Mouse (Mus musculus) intestine, postnatal 0 days (tissue): ENCODE results near the gene Gpr21. TPM values are rescaled to one million over a fixed set of nuclear protein-coding genes. Genes with fewer than 3 reads are reported as not detected.
A peak's percentile ranks its signal among the peaks of the same experiment; 100 is the strongest.
"Not testable (repeated sequence)": the region's sequence is repeated elsewhere in the genome, so short reads cannot be mapped to it uniquely, and the experiment has no call there.

Experiments
- ATAC-seq: fragments of 200-750 bp; cut with Nextera tagmentation; 2 replicates; pipeline ENCODE4 v1.8.0; 2017; ENCODE audit warnings: mild to moderate bottlenecking, moderate TSS enrichment, moderate library complexity
- H3K27ac ChIP-seq: fragments of 300-500 bp; sonication (generic); 2 replicates; pipeline ENCODE4 v1.5.1; 2014; ENCODE audit warnings: mild to moderate bottlenecking, low read depth, low read length, moderate library complexity
- H3K27me3 ChIP-seq: fragments of 300-500 bp; sonication (generic); replicated peaks from 2 replicates; pipeline ENCODE4 v1.6.1; 2014; ENCODE audit warnings: low read length, mixed read lengths; ENCODE audit not compliant: control insufficient read depth, insufficient read depth
- H3K36me3 ChIP-seq: fragments of 300-500 bp; sonication (generic); 2 replicates; pipeline ENCODE4 v1.6.1; 2014; ENCODE audit warnings: mild to moderate bottlenecking, moderate library complexity; ENCODE audit not compliant: control insufficient read depth, insufficient read depth
- H3K4me1 ChIP-seq: fragments of 300-500 bp; sonication (generic); replicated peaks from 2 replicates; pipeline ENCODE4 v1.6.1; 2014; ENCODE audit warnings: antibody characterized with exemption, low read length, mixed read lengths; ENCODE audit not compliant: control insufficient read depth, insufficient read depth
- H3K4me2 ChIP-seq: fragments of 300-500 bp; sonication (generic); replicated peaks from 2 replicates; pipeline ENCODE4 v1.6.1; 2014; ENCODE audit warnings: low read depth, mild to moderate bottlenecking, moderate library complexity
- H3K4me3 ChIP-seq: fragments of 300-500 bp; sonication (generic); 2 replicates; pipeline ENCODE4 v1.5.1; 2014; ENCODE audit warnings: low read depth, low read length
- H3K9ac ChIP-seq: fragments of 300-500 bp; sonication (generic); 2 replicates; pipeline ENCODE4 v1.6.1; 2014; ENCODE audit warnings: mild to moderate bottlenecking, low read depth, low read length
- H3K9me3 ChIP-seq: fragments of 300-500 bp; sonication (generic); 2 replicates; pipeline ENCODE4 v1.6.1; 2016; ENCODE audit warnings: mixed run types; ENCODE audit not compliant: control insufficient read depth
- CTCF ChIP-seq: sonication (generic); IDR thresholded peaks from 2 replicates; pipeline ENCODE4 v1.5.1; 2016; ENCODE audit warnings: low read depth, mild to moderate bottlenecking, control low read depth, antibody characterized with exemption, moderate library complexity
- WGBS: fragments of 180-500 bp; shearing (Covaris S2); extraction: QIAGEN DNeasy Blood & Tissue Kit; methylation state at CpG from one replicate; pipeline ENCODE4 v1.1.7; 2014; 5-methylcytosine and 5-hydroxymethylcytosine counted together
- polyA plus RNA-seq: library from polyadenylated mRNA; unstranded; fragments of >200 nt; fragmentation: Nextera tagmentation; extraction: Ambion mirVana; gene quantifications from 2 replicates; pipeline ENCODE4 v1.2.1, GENCODE M21; 2015

Gpr21 gene
- polyA plus RNA-seq, 1 experiment from 2014 or later, result 0.39 TPM

DNA sequence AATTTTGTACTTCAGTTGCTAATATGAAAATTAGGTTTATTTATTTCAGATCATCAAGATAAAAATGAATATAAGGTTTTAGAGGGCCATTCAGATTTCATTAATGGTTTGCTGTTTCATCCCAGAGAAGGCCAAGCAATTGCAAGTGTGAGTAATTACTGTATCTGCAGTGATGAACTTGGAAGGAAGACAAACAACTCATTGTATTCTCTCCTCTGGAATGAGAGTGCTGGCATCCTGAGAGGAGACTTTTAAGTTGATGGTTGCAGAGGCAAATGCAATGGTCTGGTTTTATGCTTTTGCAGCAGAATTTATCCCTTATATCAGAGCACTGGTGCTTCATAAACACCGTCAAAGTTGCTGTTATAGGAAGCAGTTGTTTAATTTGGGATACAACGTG, 27.2 kb upstream of the Gpr21 start:
- Histone ChIP-seq H3K9me3 (no peaks in the 10 kb centered on the region), H3K4me3 (no peak overlapping the region), H3K27ac (no peak overlapping the region), H3K4me2 (no peak overlapping the region), H3K27me3 (no peaks in the 10 kb centered on the region), H3K4me1 (no peaks in the 10 kb centered on the region), H3K36me3 (peaks cover 44% of the 10 kb centered on the region), H3K9ac (no peak overlapping the region)
- WGBS, result 80% methylated on average over 2 of the region's 2 CpGs
- no peak for ATAC-seq
- TF ChIP-seq CTCF, result no peak

DNA sequence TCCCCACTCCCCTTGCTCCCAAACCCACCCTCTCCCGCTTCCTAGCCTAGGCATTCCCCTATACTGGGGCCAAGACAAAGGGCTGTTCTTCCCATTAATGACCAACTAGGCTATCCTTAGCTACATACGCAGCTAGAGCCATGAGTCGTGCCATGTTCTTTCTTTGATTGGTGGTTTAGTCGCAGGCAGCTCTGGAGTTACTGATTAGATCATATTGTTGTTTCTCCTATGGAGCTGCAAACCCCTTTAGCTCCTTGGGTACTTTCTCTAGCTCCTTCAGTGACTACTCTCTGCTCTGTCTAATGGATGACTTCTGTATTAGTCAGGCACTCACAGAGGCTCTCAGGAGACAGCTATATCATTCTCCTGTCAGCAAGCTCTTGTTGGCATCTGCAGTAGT, 18.8 kb upstream of the Gpr21 start:
- Histone ChIP-seq H3K27ac (no peak overlapping the region), H3K4me3 (no peak overlapping the region), H3K4me2 (no peak overlapping the region), H3K9ac (no peak overlapping the region), H3K36me3 (peaks cover 28% of the 10 kb centered on the region), H3K9me3 (no peaks in the 10 kb centered on the region), H3K27me3 (no peaks in the 10 kb centered on the region), H3K4me1 (no peaks in the 10 kb centered on the region)
- TF ChIP-seq CTCF, result no peak
- no peak for ATAC-seq
- WGBS, result 93% methylated on average over 4 of the region's 4 CpGs

- not testable (repeated sequence) for H3K9me3 ChIP-seq, H3K36me3 ChIP-seq, H3K4me1 ChIP-seq, H3K4me3 ChIP-seq, H3K4me2 ChIP-seq, H3K27ac ChIP-seq, H3K27me3 ChIP-seq, ATAC-seq, H3K9ac ChIP-seq
- 82% methylated on average over 2 of the region's 2 CpGs for WGBS
These were observed 10.3 kb upstream of the Gpr21 start for GRCm38 (mm10) chr2:37505856-37506255.

DNA sequence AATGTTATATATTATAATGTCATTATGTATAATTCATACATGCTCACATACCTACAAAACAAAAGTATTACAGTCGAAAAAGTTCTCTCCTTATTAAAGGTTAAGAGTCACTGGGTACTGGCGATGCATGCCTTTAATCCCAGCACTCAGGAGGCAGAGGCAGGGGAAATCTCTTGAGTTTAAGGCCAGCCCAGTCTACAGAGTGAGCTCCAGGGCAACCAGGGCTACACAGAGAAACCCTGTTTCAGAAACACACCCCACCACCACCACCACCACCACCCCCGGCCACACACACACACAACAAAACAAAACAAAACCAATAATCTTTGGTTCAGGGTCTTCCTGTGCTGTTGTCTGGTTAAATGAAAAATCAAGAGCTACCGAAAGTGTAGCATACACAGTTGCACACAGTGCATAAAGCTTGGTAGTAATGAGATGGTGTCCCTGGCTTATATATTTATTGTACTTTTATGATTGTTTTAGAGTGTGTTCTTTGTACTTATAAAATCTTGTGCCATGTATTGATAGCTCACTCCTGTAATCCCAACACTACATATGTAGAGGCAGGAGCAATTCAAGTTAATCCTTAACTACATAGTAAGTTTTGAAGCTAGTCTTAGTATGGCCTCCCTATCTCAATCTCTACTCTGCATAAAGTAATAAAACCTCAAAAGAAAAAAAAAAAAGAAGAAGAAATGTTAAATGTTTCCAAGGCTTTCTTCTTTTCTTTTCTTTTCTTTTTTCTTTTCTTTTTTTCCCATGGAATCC, 4.8 kb upstream of the Gpr21 start:
- Histone ChIP-seq H3K27me3 (no peaks in the 10 kb centered on the region), H3K9ac (no peak overlapping the region), H3K36me3 (peaks cover 8% of the 10 kb centered on the region; the same call in 1 of the 2 replicates), H3K4me2 (no peak overlapping the region), H3K4me1 (no peaks in the 10 kb centered on the region), H3K27ac (peak overlapping the region; percentile 55; the same call in 1 of the 2 replicates), H3K4me3 (no peak overlapping the region), H3K9me3 (no peaks in the 10 kb centered on the region)
- ATAC-seq, result peak; percentile 86
- 50% methylated on average over 4 of the region's 4 CpGs for WGBS
- TF ChIP-seq CTCF, result no peak

- no peak for ATAC-seq
- no peaks in the 10 kb centered on the region for H3K9me3 ChIP-seq
- peaks cover 20% of the 10 kb centered on the region for H3K36me3 ChIP-seq
- H3K4me1 ChIP-seq, result no peaks in the 10 kb centered on the region
- H3K27me3 ChIP-seq, result no peaks in the 10 kb centered on the region
- H3K27ac ChIP-seq, result no peak overlapping the region
- no peak overlapping the region for H3K9ac ChIP-seq
- WGBS, result 56% methylated on average over 4 of the region's 4 CpGs
- no peak overlapping the region for H3K4me3 ChIP-seq
- TF ChIP-seq CTCF, result no peak
- 0 out of 2 replicates have a peak overlapping the region, but pooled peaks have one; percentile 7 for H3K4me2 ChIP-seq
These were observed 860 bp downstream of the Gpr21 start for GRCm38 (mm10) chr2:37516922-37517462.

DNA sequence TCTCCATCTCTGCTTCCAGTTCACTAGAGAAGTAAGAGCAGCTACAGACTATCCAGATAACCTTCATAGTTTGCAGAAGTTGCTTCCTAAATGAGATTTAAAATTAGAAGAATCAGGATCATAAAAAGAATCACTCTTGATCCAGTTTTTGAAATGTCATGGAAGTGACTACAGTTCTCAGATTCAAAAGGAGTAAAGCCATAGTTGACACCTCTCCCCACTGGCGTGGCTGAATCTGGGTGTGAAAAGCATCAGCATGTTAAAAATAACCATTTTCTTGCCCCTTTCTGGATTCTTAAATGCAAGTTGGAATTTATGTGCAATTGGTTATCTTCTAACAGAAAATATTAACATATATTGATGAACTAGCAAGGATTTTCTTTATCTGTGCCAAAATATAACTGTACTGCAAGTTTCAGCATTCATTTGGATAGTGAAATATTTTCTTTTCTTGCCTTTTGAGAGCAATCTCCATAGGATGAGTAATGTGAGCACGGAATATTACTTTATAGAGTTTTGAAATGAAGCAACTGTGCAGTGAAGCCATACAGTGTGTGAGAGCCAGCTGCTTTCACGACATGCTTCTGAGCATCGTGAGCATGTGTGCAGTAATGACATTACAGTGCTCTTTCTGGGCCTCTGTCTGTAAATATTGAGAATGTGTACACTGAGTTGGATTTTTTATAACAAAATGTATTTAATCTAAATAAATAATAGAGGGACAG, 2.6 kb downstream of the Gpr21 start:
- H3K27ac ChIP-seq, result no peak overlapping the region
- ATAC-seq, result no peak
- WGBS, result 64% methylated on average over 4 of the region's 4 CpGs

More for the DNA sequence above, 2.6 kb downstream of the Gpr21 start:
- no peak overlapping the region for H3K4me2 ChIP-seq
- H3K9ac ChIP-seq, result no peak overlapping the region
- TF ChIP-seq CTCF, result no peak
- H3K9me3 ChIP-seq, result no peaks in the 10 kb centered on the region
- peaks cover 21% of the 10 kb centered on the region; the same call in 1 of the 2 replicates for H3K36me3 ChIP-seq
- no peaks in the 10 kb centered on the region for H3K4me1 ChIP-seq
- no peaks in the 10 kb centered on the region for H3K27me3 ChIP-seq
- H3K4me3 ChIP-seq, result no peak overlapping the region
